Mouse (Mus musculus) bone marrow macrophage, adult 2 months (primary cell): ENCODE measurements at regions not wholly inside any gene's neighbourhood (a gene's known extent, or its start where the extent isn't known, plus 50 kb on each side); places are given as distances from the start of the nearest gene placed in this dataset.

ENCODE experiments used
- CTCF ChIP-seq: IDR thresholded peaks from 2 replicates; pipeline ENCODE4 v1.5.1; 2012; ENCODE audit warnings: low read depth, mild to moderate bottlenecking, low read length, moderate library complexity
- POLR2A ChIP-seq: IDR thresholded peaks from 2 replicates; pipeline ENCODE4 v1.6.1; 2012; ENCODE audit warnings: mild to moderate bottlenecking, low read depth, low read length, borderline replicate concordance

- TF ChIP-seq POLR2A (no peak), CTCF (no peak)
Measured at GRCm38 (mm10) chr1:157028682-157029081, 79.8 kb downstream of the Tex35 start.
